Mouse (Mus musculus) G1E (cell line): ENCODE results near the gene Dtx3. TPM values are rescaled to one million over a fixed set of nuclear protein-coding genes. Genes with fewer than 3 reads are reported as not detected.

ENCODE experiments used
- ATAC-seq: 2 replicates; pipeline ENCODE4 v1.8.0; 2016; ENCODE audit warnings: mild to moderate bottlenecking; ENCODE audit not compliant: insufficient number of reproducible peaks, poor library complexity, low FRiP score, severe bottlenecking; ENCODE audit errors: extremely low read depth
- DNase-seq: peaks from one replicate; pipeline ENCODE4 v3.0.0; 2012; ENCODE audit warnings: low spot score
- H3K27me3 ChIP-seq: 2 replicates; pipeline ENCODE4 v1.6.1; 2012; ENCODE audit warnings: mild to moderate bottlenecking, low read length, inconsistent platforms; ENCODE audit not compliant: insufficient read depth
- H3K36me3 ChIP-seq: replicated peaks from 2 replicates; pipeline ENCODE3; 2012; ENCODE audit warnings: mild to moderate bottlenecking, inconsistent platforms
- H3K4me1 ChIP-seq: 2 replicates; pipeline ENCODE4 v1.6.1; 2012; ENCODE audit warnings: low read depth, low read length, inconsistent platforms, mixed read lengths; ENCODE audit not compliant: insufficient read depth
- H3K4me3 ChIP-seq: 2 replicates; pipeline ENCODE4 v1.5.1; 2012; ENCODE audit warnings: low read depth, mild to moderate bottlenecking, inconsistent platforms, low read length, moderate library complexity, mixed read lengths
- H3K9me3 ChIP-seq: replicated peaks from 2 replicates; pipeline ENCODE4 v1.6.1; 2012; ENCODE audit warnings: inconsistent platforms
- CTCF ChIP-seq: IDR thresholded peaks from 2 replicates; pipeline ENCODE4 v1.5.1; 2012; ENCODE audit warnings: low read depth, low read length, inconsistent platforms, mixed read lengths
- GATA1 ChIP-seq: IDR thresholded peaks from 2 replicates; pipeline ENCODE4 v1.6.1; 2012; ENCODE audit warnings: borderline replicate concordance, low read length, inconsistent platforms, mixed read lengths
- GATA2 ChIP-seq: IDR thresholded peaks from 2 replicates; pipeline ENCODE4 v1.6.1; 2012; ENCODE audit warnings: low read depth, low read length, inconsistent platforms, borderline replicate concordance
- POLR2AphosphoS5 ChIP-seq: IDR thresholded peaks from 2 replicates; pipeline ENCODE4 v1.6.1; 2012; ENCODE audit warnings: low read depth, low read length, inconsistent platforms; ENCODE audit not compliant: insufficient replicate concordance
- TAL1 ChIP-seq: conservative IDR thresholded peaks from 2 replicates; pipeline ENCODE4 v1.6.1; 2012; ENCODE audit warnings: low read depth, low read length, inconsistent platforms, mixed read lengths
- polyA plus RNA-seq: library from polyadenylated mRNA; stranded (reverse); fragments of >175 nt; gene quantifications from 2 replicates; pipeline ENCODE4 v1.2.3, GENCODE M21; 2012
- total RNA-seq, 2 experiments: library from RNA; stranded (forward) in 1 of 2; stranded (reverse) in 1 of 2; fragments of 200-1000 nt in 1 of 2; fragments of >200 nt in 1 of 2; fragmentation: Nextera tagmentation in 1 of 2; gene quantifications; 2 replicates each; pipeline ENCODE4 v1.2.3; 2014 to 2017

The Dtx3 gene
- total and polyA plus RNA-seq, 3 experiments = 95.8 to 360 (median 213) TPM

DNA sequence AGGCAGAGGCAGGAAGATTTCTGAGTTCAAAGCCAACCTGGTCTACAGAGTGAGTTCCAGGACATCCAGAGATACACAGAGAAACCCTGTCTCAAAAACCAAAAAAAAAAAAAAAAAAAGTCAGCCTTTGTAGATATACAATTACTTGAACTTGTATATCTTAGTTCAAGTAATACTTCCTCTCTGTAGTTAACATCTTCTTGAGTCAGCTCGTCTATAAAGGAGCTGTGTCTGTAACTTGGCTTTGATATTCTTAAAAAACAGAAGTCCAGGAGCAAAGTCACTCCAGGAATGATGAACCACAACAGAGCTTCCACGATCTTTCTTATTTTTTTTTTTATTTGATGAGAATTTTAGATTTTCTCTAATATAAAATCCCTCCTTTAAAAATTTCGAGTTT lies 34.8 kb downstream of the Dtx3 start:
- Histone ChIP-seq H3K4me1 (peaks cover 41% of the 10 kb centered on the region), H3K4me3 (no peak overlapping the region), H3K9me3 (no peaks in the 10 kb centered on the region), H3K27me3 (no peaks in the 10 kb centered on the region), H3K36me3 (peaks cover 11% of the 10 kb centered on the region)
- ATAC-seq (no peak), DNase-seq (no peak)
- TF ChIP-seq GATA2 (no peak), GATA1 (no peak), POLR2AphosphoS5 (no peak), CTCF (no peak), TAL1 (no peak)

DNA sequence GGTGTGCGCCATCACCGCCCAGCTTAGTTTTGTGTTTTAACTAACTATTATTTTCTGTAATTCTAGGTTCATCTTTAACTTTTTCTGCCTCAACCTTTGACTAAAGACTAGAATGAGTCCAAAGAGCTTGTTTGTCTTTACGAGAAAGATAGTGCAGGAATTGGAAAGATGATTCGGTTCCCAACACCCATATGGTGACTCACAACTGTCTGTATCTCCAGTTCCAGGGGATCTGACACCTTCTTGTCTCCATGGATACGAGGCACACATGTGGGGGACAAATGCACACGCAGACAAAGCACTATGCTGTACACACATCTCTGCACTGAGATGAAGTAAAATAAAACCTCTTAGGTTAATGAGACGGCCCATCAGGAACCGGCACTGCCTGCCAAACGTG lies 35.4 kb downstream of the Dtx3 start:
- ATAC-seq (no peak), DNase-seq (no peak)
- Histone ChIP-seq H3K4me3 (no peak overlapping the region), H3K27me3 (no peaks in the 10 kb centered on the region), H3K4me1 (peaks cover 41% of the 10 kb centered on the region), H3K36me3 (peaks cover 11% of the 10 kb centered on the region), H3K9me3 (no peaks in the 10 kb centered on the region)
- TF ChIP-seq POLR2AphosphoS5 (no peak), TAL1 (no peak), CTCF (no peak)

- H3K4me3 ChIP-seq = no peak overlapping the region
- H3K27me3 ChIP-seq = no peaks in the 10 kb centered on the region
- ATAC-seq (no peak), DNase-seq (no peak)
- H3K4me1 ChIP-seq = peaks cover 28% of the 10 kb centered on the region
- peaks cover 6% of the 10 kb centered on the region for H3K36me3 ChIP-seq
- no peaks in the 10 kb centered on the region for H3K9me3 ChIP-seq
- TF ChIP-seq TAL1 = no peak
- no peak for TF ChIP-seq CTCF
Observed at GRCm38 (mm10) chr10:127158471-127158870, 37.1 kb downstream of the Dtx3 start.

- ATAC-seq (no peak), DNase-seq (no peak)
- H3K36me3 ChIP-seq = no peaks in the 10 kb centered on the region
- peaks cover 8% of the 10 kb centered on the region for H3K9me3 ChIP-seq
- no peak overlapping the region for H3K4me3 ChIP-seq
- no peaks in the 10 kb centered on the region for H3K27me3 ChIP-seq
- TF ChIP-seq POLR2AphosphoS5 (no peak), TAL1 (no peak), GATA2 (no peak), GATA1 (no peak), CTCF (no peak)
- peaks cover 21% of the 10 kb centered on the region for H3K4me1 ChIP-seq
Observed at GRCm38 (mm10) chr10:127156511-127156910, 39.0 kb downstream of the Dtx3 start.

GRCm38 (mm10) chr10:127156089-127156488 lies 39.4 kb downstream of the Dtx3 start:
- TF ChIP-seq GATA2 = no peak
- TF ChIP-seq GATA1 = no peak
- TF ChIP-seq POLR2AphosphoS5 = no peak
- no peak for TF ChIP-seq CTCF
- no peak for TF ChIP-seq TAL1
- H3K4me3 ChIP-seq = no peak overlapping the region
- ATAC-seq = no peak
- H3K9me3 ChIP-seq = peaks cover 8% of the 10 kb centered on the region
- DNase-seq = no peak
- no peaks in the 10 kb centered on the region for H3K36me3 ChIP-seq
- peaks cover 21% of the 10 kb centered on the region for H3K4me1 ChIP-seq
- H3K27me3 ChIP-seq = no peaks in the 10 kb centered on the region

GRCm38 (mm10) chr10:127154652-127155051 lies 40.9 kb downstream of the Dtx3 start:
- no peak for ATAC-seq
- no peaks in the 10 kb centered on the region for H3K36me3 ChIP-seq
- TF ChIP-seq CTCF (no peak), TAL1 (no peak), GATA2 (no peak), POLR2AphosphoS5 (no peak), GATA1 (no peak)
- no peak for DNase-seq
- H3K4me3 ChIP-seq = no peak overlapping the region
- H3K27me3 ChIP-seq = no peaks in the 10 kb centered on the region
- peaks cover 18% of the 10 kb centered on the region for H3K4me1 ChIP-seq
- H3K9me3 ChIP-seq = peaks cover 8% of the 10 kb centered on the region

DNA sequence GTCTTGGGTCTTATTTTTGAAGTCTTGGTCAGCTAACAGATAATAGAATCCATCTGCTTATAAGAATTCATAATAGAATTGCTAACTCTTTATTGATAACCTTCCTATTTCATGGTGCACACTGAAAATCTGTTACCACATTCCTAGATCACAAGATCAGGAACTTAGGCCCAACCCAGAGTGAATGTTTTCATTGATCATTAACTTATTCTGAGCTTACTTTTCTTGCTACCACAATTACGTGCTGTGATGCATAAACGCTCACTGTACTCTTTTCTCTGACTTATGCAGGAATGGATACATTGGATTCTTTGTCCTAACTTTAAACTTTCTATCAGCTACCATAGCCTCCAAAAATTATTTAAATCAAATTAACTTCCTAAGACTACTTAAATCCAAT lies 41.3 kb downstream of the Dtx3 start:
- no peak for DNase-seq
- TF ChIP-seq POLR2AphosphoS5 = no peak
- TF ChIP-seq TAL1 = no peak
- no peak for TF ChIP-seq GATA2
- TF ChIP-seq CTCF = no peak
- TF ChIP-seq GATA1 = no peak
- H3K4me3 ChIP-seq = no peak overlapping the region
- no peak for ATAC-seq
- H3K4me1 ChIP-seq = peaks cover 16% of the 10 kb centered on the region
- no peaks in the 10 kb centered on the region for H3K27me3 ChIP-seq
- H3K9me3 ChIP-seq = peaks cover 8% of the 10 kb centered on the region
- no peaks in the 10 kb centered on the region for H3K36me3 ChIP-seq
